Mouse (Mus musculus): Measurements from ENCODE around the gene Prss3. TPM values are rescaled to one million over a fixed set of nuclear protein-coding genes. Genes with fewer than 3 reads are reported as not detected.
"Not testable (repeated sequence)": the region's sequence is repeated elsewhere in the genome, so short reads cannot be mapped to it uniquely, and the experiment has no call there.

The Prss3 gene
- total RNA-seq (2014; rRNA removed) (1.1 TPM in 1 of 2 replicates, not detected in the other), polyA plus RNA-seq (2012; rRNA removed) (not detected in 2 replicates)

DNA sequence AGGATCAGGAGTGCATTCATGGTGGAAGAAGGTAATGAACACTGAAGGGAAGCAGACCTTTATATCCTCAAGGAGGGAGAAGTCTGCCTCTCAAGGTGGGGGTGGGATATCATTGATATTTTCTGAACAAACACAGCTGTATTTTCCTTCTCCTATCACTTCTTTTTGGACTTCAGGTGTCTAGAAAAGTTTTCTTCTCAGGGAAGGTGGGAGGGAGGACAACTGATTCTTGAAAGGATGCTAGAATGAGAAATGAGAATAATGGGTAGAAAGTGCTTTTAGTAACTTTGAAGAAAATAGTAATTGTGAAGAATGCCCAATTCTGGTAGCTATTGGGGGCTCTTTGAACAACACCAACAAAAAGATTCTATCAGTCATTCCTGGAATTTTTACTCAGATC, at the start of gene Prss3:
Prss3 (minus strand) TSS at position 101 of the 400 bp plus-strand sequence.
- H3K36me3 ChIP-seq (ENCODE audit: control insufficient read depth, insufficient read depth, low read length); H3K79me2 ChIP-seq (ENCODE audit: control insufficient read depth, insufficient read depth, low read length); H3K4me3 ChIP-seq (ENCODE audit: insufficient read depth, low read depth, low read length); H3K4me1 ChIP-seq (ENCODE audit: control insufficient read depth, insufficient read depth, low read length); H3K27me3 ChIP-seq (ENCODE audit: control insufficient read depth, insufficient read depth, low read length); H3K9ac ChIP-seq (ENCODE audit: low read depth, low read length); DNase-seq (ENCODE audit: extremely low read depth, low read depth, low spot score); H3K27ac ChIP-seq (replicated peaks; ENCODE audit: insufficient read depth, low read depth, low read length): not testable (repeated sequence)

GRCm38 (mm10) chr6:41392056-41392455, 14.6 kb upstream of the Prss3 start, which contains the start of gene Gm5771:
Gene Gm5771, plus strand, starts transcription at chr6:41392356.
- H3K9ac ChIP-seq (ENCODE audit: low read depth, low read length); H3K27me3 ChIP-seq (ENCODE audit: control insufficient read depth, insufficient read depth, low read length); H3K27ac ChIP-seq (replicated peaks; ENCODE audit: insufficient read depth, low read depth, low read length); H3K36me3 ChIP-seq (ENCODE audit: control insufficient read depth, insufficient read depth, low read length); H3K4me1 ChIP-seq (ENCODE audit: control insufficient read depth, insufficient read depth, low read length); H3K79me2 ChIP-seq (ENCODE audit: control insufficient read depth, insufficient read depth, low read length); DNase-seq (ENCODE audit: extremely low read depth, low read depth, low spot score); H3K4me3 ChIP-seq (ENCODE audit: insufficient read depth, low read depth, low read length): not testable (repeated sequence)

GRCm38 (mm10) chr6:41391640-41392039, 14.2 kb upstream of the Prss3 start:
- WGBS: 36% methylated on average over 1 of the region's 1 CpGs
- not testable (repeated sequence) for DNase-seq (ENCODE audit: extremely low read depth, low read depth, low spot score); H3K79me2 ChIP-seq (ENCODE audit: control insufficient read depth, insufficient read depth, low read length); H3K9ac ChIP-seq (ENCODE audit: low read depth, low read length); H3K36me3 ChIP-seq (ENCODE audit: control insufficient read depth, insufficient read depth, low read length); H3K27ac ChIP-seq (replicated peaks; ENCODE audit: insufficient read depth, low read depth, low read length); H3K4me1 ChIP-seq (ENCODE audit: control insufficient read depth, insufficient read depth, low read length); H3K27me3 ChIP-seq (ENCODE audit: control insufficient read depth, insufficient read depth, low read length); H3K4me3 ChIP-seq (ENCODE audit: insufficient read depth, low read depth, low read length)

DNA sequence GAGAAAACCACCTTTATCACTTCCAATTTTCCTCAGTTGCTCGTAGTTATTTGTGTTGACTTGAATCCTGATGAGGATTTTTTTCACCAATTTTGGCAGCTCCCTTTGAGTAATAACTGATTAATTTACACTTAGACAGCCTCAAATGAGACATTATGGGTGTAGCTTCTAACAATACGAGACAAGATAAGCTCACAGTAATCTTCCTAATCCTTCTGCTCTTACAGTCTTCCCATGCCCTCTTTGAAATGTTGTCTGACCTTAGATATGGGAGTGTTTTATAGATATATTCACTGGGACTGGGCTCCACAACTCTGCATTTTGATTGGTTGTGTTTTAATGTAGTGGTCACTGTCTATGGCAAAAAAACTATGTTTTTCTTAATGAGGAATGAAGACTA, 9.3 kb upstream of the Prss3 start:
- no peaks in the 10 kb centered on the region for H3K4me1 ChIP-seq (ENCODE audit: control insufficient read depth, insufficient read depth, low read length)
- no peak for DNase-seq (ENCODE audit: extremely low read depth, low read depth, low spot score)
- H3K36me3 ChIP-seq (ENCODE audit: control insufficient read depth, insufficient read depth, low read length): no peaks in the 10 kb centered on the region
- H3K27me3 ChIP-seq (ENCODE audit: control insufficient read depth, insufficient read depth, low read length): no peaks in the 10 kb centered on the region
- H3K27ac ChIP-seq (replicated peaks; ENCODE audit: insufficient read depth, low read depth, low read length): no peak overlapping the region
- no peaks in the 10 kb centered on the region for H3K79me2 ChIP-seq (ENCODE audit: control insufficient read depth, insufficient read depth, low read length)
- 68% methylated on average over 2 of the region's 2 CpGs for WGBS
- H3K9ac ChIP-seq (ENCODE audit: low read depth, low read length): no peak overlapping the region
- H3K4me3 ChIP-seq (ENCODE audit: insufficient read depth, low read depth, low read length): no peak overlapping the region
- TF ChIP-seq CTCF (IDR thresholded peaks at IDR 0.05; ENCODE audit: low read depth, low read length) (no peak), POLR2A (IDR thresholded peaks at IDR 0.05; ENCODE audit: extremely low read depth, insufficient read depth, low read length) (no peak)

- H3K79me2 ChIP-seq (ENCODE audit: control insufficient read depth, insufficient read depth, low read length); H3K9ac ChIP-seq (ENCODE audit: low read depth, low read length); H3K27ac ChIP-seq (replicated peaks; ENCODE audit: insufficient read depth, low read depth, low read length); DNase-seq (ENCODE audit: extremely low read depth, low read depth, low spot score); H3K36me3 ChIP-seq (ENCODE audit: control insufficient read depth, insufficient read depth, low read length); H3K27me3 ChIP-seq (ENCODE audit: control insufficient read depth, insufficient read depth, low read length); H3K4me3 ChIP-seq (ENCODE audit: insufficient read depth, low read depth, low read length); H3K4me1 ChIP-seq (ENCODE audit: control insufficient read depth, insufficient read depth, low read length): not testable (repeated sequence)
- WGBS: 78% methylated on average over 2 of the region's 2 CpGs
Observed at GRCm38 (mm10) chr6:41373772-41374171, 3.7 kb downstream of the Prss3 start.

- Histone ChIP-seq H3K79me2 (ENCODE audit: control insufficient read depth, insufficient read depth, low read length) (no peaks in the 10 kb centered on the region), H3K27me3 (ENCODE audit: control insufficient read depth, insufficient read depth, low read length) (no peaks in the 10 kb centered on the region), H3K27ac (replicated peaks; ENCODE audit: insufficient read depth, low read depth, low read length) (no peak within 1 kb of the TSS), H3K9ac (ENCODE audit: low read depth, low read length) (no peak within 1 kb of the TSS), H3K36me3 (ENCODE audit: control insufficient read depth, insufficient read depth, low read length) (no peaks in the 10 kb centered on the region), H3K4me1 (ENCODE audit: control insufficient read depth, insufficient read depth, low read length) (no peaks in the 10 kb centered on the region), H3K4me3 (ENCODE audit: insufficient read depth, low read depth, low read length) (no peak within 1 kb of the TSS)
- DNase-seq (ENCODE audit: extremely low read depth, low read depth, low spot score): no peak
- TF ChIP-seq POLR2A (IDR thresholded peaks at IDR 0.05; ENCODE audit: extremely low read depth, insufficient read depth, low read length) (no peak), CTCF (IDR thresholded peaks at IDR 0.05; ENCODE audit: low read depth, low read length) (no peak)
- 65% methylated on average over 2 of the region's 2 CpGs for WGBS
Observed at GRCm38 (mm10) chr6:41353932-41354331, 23.5 kb downstream of the Prss3 start, which contains the start of gene Try10. Gene Try10, plus strand, starts transcription at chr6:41354105.

Other genes with a start within 250 kb of the Prss3 start
- gene Try4, start 75.4 kb downstream of the Prss3 start, total RNA-seq (2014; rRNA removed): 46.0 and 241 TPM in 2 replicates
- 0.44 and 1.2 TPM in 2 replicates for gene Try4, start 75.4 kb downstream of the Prss3 start, polyA plus RNA-seq (2012; rRNA removed)
- gene Try5, start 60.8 kb downstream of the Prss3 start, total RNA-seq (2014; rRNA removed): 8.9 and 59.9 TPM in 2 replicates
- 0.13 and 0.40 TPM in 2 replicates for gene Try5, start 60.8 kb downstream of the Prss3 start, polyA plus RNA-seq (2012; rRNA removed)
- gene Try10, start 23.6 kb downstream of the Prss3 start, total RNA-seq (2014; rRNA removed): 0.34 and 2.5 TPM in 2 replicates
- not detected in 2 replicates for gene Try10, start 23.6 kb downstream of the Prss3 start, polyA plus RNA-seq (2012; rRNA removed)
- gene Gm5771, start 14.7 kb upstream of the Prss3 start, total RNA-seq (2014; rRNA removed): 0.18 TPM in 1 of 2 replicates, not detected in the other
- gene Gm5771, start 14.7 kb upstream of the Prss3 start, polyA plus RNA-seq (2012; rRNA removed): not detected in 2 replicates
- gene Gm10334, start 68.5 kb upstream of the Prss3 start, total RNA-seq (2014; rRNA removed): not detected in 2 replicates
- not detected in 2 replicates for gene Gm10334, start 68.5 kb upstream of the Prss3 start, polyA plus RNA-seq (2012; rRNA removed)
- not detected in 2 replicates for gene Prss1, start 81.3 kb upstream of the Prss3 start, total RNA-seq (2014; rRNA removed)
- not detected in 2 replicates for gene Prss1, start 81.3 kb upstream of the Prss3 start, polyA plus RNA-seq (2012; rRNA removed)
- gene Prss2, start 144.1 kb upstream of the Prss3 start, total RNA-seq (2014; rRNA removed): 29.1 and 173 TPM in 2 replicates
- 0.48 and 1.7 TPM in 2 replicates for gene Prss2, start 144.1 kb upstream of the Prss3 start, polyA plus RNA-seq (2012; rRNA removed)
- gene Ephb6, start 227.8 kb upstream of the Prss3 start, total RNA-seq (2014; rRNA removed): 0.46 and 1.8 TPM in 2 replicates
- gene Ephb6, start 227.8 kb upstream of the Prss3 start, polyA plus RNA-seq (2012; rRNA removed): 0.88 and 1.3 TPM in 2 replicates

All from liver, adult 2 months (tissue).